Mouse (Mus musculus): ENCODE results near the gene Ryr3.

Gene Ryr3

DNA sequence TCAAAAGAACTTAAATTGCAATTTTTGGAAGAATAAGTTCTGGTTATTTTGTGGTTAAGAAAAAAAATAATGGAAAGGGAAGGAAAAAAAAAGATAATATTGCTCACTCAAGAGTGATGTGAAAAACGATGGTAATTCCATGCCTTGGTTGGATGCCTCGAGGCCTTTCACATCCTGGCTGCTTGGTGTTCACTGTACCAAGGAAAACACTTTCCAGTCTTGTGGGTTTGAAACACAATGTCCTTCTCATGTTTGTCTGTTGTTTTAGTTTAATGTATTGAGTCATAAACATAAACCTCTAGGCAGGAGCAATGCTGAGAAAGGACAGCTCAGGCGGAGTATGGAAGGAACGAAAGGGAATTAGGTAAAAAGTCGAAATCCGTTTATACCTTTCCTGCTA is 122.8 kb downstream of the Ryr3 start:
- no peak for DNase-seq

DNA sequence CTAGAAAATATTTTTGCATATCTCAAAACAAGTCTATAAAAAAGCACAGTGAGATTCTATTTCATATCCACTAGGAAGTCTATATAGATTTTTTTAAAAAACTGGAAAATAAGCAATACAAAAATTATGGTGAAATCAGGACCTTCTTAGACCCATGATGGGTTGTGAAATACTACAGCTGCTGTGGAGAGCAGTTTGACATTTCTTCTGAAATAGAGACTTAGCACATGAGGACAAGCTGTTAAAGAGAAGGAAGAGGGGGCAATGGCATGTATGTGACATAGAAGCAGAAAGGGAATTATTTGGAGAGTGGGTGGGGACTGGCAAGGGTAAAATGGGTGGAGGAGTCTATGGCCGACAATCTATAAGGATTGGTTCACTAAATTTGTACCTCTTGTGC is 124.1 kb downstream of the Ryr3 start:
- no peak for DNase-seq

DNA sequence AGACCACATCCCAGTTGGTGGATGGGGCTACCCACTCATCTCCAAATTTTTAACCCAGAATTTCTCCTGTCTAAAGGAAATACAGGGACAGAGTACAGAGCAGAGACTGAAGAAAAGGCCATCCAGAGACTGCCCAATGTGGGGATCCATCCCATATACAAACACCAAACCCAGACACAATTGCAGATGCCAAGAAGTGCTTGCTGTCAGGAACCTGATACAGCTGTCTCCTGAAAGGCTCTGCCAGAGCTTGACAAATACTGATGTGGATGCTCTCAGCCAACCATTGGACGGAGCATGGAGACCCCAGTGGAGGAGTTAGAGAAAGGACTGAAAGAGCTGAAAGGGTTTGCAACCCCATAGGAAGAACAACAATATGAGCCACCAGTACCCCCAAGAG is 125.6 kb downstream of the Ryr3 start:
- peak in 1 of 2 experiments; percentile 1 for DNase-seq

DNA sequence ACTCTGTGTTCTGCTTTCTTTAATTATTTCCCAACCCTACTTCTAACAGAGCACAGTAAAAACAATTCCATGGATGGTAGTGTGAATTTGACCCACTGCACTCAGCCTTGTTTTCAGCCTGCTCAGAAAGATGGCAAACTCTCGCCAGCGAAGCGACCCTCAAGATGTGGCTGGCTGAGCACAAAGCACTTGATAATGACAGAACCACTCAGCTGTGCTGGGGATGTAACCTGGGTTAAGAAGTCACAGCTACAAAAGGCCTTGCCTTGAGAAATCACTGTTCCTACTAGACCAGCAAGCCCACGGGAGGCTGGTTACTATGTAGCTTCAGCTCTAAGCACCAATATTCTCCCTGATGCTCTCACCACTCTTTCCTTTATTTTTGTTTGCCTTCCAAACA is 140.5 kb downstream of the Ryr3 start:
- no peak for DNase-seq

DNA sequence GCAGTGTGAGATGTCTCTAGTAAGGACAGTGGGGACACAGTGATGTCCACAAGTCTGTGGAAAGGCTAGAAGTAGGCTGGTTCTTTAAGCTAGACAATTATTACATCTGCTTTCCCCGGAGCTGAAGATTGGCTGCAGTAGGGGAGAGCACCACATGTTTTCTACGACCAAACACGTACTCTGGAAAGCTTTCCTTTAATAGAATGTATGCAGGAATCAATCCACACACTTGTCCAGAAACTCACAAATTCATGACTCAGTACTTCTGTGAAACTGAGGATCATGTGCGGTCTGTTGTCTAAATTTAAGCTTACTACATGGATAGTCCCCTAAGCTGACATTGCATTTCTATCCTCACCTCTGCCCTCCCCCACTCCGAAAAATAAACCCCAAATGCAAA is 157.5 kb downstream of the Ryr3 start:
- no peak for DNase-seq

DNA sequence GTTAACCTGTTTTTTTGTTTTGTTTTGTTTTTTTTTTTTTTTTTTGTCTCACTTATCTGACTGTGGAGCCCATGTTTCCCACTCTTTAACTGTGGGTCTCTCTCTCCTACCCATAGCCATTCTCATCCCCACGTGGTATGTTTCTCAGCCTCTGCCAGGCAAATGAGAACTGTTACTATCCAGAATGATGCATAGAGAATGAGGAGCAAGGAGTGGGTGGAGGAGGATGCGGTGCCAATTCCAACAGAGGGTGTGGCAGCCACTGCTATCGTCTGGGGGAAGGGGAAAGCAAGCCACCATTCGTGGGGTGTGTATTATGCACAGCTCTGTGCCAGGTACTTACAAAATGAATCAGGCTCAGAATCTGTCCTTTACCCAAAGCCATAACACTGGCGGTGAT is 158.0 kb downstream of the Ryr3 start:
- no peak for DNase-seq

DNA sequence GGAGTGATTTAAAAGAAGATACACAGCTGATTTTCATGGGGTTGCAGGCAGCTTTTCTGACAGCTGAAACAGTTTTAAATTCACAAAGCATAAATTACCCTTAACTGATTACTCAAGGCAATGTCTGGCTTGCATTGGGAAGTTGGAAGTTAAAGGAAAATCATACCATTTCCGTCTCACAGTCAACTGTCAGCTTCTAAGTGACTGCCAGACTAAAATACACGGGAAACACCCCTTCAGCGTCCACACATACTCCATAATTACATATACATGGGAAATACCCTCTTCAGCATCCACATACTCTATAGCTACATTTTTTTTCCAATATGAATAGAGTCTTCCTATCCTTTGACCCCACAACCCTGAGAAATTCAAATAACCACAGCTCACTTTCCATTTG is 158.8 kb downstream of the Ryr3 start:
- no peak for DNase-seq

DNA sequence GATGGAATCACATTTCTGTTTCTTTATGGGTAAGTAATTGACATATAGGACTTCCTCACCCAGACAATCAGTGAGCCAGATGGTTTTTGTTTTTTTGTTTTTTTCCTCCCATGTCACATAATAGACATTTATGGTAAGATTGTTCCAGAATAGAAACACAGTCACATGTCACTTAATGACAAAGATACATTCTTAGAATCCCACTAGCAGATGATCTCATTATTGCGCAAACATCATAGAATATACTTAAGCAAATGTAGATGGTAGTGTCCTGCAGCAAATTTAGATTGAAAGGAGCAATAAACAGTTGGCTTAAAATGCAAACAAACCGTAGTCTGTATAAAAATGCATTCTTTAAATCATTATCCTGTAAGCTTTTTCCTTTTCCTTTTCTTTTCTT is 161.3 kb downstream of the Ryr3 start:
- DNase-seq = no peak

DNA sequence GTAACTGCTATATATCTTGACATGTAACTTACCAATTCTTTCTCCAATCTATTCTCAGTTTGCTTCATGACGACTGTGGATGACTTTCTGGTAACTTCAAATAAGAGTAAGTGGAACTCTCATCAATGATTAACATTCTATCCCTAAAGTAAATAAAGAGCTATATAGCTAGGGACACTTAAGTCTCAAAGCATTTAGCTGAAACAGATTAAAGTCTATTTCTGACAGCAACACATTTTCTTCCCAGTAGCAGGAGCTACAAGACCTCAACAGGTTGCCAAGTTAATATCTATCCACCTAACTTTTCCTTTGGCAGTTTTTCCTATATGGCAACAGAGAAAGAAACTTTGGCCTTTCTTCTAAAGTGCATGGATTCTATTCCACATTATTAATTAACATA is 167.1 kb downstream of the Ryr3 start:
- no peak for DNase-seq

DNA sequence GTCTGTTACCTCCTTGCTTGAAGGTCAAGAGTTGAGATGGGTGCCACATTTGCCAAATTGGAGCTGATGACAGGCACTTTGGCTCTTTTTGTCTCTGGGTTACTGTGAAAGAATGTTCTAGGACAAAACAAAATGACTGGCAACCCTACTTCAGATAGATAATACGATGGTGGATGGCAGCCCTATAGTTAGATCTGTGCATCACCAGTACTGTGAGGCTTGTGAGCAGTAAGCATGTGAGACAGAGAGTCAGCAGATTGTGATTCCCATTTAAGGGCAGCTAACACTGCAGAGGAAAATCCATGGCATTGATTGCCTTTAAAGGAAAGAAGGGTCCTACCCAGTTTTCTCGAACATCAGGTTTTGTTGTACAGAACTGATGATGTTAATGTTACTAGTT is 180.3 kb downstream of the Ryr3 start:
- no peak for DNase-seq

DNA sequence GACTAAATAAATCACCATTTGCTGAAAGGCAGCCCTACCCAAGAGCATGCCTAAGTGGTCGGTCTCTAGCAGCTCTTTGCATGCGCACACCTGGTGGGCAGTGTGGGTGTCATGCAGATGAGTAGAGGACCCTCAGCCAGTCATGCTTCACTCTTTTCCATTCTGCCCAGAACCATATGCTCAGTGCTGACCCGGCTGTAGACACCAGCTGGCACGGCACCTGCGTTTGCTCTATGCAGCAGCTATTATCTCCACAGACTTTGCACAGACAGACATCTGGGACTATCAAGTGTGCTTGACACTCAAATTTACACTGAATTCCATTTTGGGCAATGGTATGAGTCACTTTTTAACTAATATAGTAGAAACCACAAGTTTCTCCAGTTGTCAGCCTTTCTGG is 186.2 kb downstream of the Ryr3 start:
- no peak for DNase-seq

DNA sequence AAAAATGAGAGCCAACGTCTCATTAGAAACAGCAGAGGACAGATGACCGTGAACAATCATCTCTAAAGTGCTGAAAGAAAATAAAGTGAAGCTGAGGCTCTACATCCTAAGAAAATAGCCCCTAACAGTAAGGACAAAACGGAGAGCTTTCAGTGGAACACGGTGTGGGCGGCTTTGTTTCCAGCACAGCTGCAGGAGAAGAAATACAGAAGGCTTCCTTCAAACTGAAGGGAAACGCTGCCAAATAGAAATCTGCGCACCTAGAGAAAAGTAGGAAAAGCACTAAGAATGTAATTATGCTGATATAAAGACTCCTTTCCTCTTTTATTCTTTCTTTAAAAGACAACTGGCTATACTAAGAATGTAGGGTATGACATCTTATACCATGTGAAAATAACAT is 197.0 kb downstream of the Ryr3 start:
- no peak for DNase-seq

DNA sequence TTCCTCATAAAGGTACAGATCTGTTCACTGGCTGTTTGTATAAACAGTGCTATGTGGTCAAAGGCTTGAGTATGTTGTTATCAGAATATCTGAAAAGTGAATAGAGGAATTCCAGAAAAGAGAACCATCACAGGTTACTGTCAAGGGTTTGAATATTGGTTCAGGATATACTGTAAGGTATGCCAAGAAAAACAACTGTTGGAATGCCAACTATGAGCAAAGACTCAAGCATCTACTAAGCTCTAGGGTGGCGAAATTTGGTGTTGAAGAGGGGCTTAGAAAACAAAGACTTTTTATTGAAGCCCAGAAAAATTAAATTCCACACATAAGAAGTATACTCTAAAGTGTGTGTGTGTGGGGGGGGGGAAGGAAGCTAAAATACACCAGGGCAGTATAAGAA is 198.6 kb downstream of the Ryr3 start:
- no peak for DNase-seq

DNA sequence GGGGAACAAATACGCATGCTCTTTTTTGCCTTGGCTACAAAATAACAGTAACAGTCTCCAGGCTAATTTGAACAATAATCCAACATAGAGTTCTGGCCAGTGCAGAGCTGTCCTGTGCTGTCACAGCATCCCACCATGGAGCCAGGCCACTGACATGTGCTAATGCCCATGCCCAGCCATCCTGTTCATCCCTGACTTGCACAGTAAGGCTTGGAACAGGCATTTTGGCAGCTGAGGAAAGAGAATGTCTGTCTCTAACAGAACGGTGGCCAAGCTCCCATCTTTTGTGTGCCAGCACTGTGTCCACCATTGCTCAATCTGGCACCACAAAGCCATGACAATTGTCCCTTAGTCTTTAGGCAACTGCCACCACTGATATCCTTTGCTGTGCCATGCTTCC is 200.7 kb downstream of the Ryr3 start:
- no peak for DNase-seq

DNA sequence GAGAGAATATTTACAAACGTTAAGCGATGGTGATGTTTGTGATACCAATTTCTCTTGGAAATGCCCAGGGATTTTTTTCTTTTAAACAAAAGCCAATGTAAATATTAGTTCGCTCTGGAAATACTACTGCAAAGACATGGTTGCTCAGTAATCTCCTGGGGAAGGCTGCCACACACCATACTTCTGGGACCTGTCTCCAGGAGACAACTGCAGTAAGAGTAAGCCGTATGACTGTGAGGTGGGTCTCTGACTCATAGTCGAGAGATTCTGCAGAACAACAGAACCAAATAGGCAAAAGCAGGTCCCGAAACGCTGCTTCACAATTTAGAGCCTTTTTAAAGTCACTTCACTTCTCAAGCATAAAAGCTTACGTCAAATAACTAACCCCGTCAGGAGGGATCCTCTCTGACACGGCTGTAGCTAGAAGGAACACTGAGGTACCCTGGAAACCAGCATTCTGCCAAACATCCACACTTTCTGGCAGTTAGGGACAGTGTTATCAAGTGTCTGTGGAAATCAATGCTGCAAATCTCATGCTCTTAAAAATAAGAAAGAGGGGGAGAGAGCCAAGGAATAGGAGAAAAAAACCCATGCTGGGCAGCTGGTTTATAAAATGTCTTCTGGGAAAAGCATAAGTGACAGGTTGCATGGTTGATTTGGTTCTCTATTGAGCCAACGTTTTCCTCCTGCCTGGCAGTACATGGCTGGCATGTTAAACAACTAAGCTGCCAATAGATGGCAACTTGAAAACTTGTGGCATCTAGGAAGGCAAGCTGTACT is 207.7 kb downstream of the Ryr3 start:
- no peak for DNase-seq

DNA sequence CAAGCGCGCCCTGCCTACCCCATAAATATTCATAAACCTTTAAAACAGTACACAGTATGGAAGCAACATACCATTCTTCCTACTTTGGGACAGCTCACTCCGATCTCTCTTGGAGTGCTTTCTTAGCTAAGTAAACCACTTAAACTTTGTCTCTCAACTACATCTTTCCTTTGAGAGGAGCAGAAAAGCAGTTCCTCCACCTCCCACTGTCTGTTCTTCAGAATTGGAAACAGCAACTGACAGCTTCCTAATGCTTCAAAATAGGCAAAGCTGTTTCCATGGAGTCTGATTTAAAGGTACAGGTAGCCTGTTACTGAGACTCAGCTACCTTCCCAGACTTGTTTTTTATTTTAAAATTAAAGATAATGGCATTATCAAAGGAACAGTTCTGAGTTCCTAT is 218.4 kb downstream of the Ryr3 start:
- no peak for DNase-seq

DNA sequence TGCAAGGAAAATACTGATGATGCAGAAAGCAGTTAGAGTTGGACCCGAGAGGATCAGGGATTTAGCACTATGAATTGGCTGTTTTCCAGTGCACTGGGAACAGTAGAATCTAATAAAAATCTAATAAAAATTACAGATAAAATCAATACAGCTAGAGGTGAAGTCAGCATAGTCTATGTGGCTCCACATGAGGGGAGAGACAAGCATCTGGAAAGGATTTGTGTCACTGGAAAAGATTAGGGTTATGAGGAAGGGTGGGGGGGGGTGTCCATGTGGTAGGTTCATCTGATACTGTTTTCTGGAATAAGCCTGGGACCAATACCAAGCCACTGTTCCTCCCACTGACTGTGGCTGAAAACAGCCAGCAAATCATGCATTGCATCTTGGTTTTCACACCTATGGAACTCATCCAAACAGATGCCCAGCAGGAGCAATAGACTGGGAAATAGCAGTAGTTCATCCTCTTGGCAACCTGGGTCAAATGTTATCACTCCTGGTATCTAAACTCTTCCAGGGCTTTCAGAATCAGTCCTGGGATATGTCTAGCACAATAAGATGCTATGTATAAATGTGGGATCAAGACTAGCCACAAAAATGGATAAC is 233.9 kb downstream of the Ryr3 start:
- no peak for DNase-seq

DNA sequence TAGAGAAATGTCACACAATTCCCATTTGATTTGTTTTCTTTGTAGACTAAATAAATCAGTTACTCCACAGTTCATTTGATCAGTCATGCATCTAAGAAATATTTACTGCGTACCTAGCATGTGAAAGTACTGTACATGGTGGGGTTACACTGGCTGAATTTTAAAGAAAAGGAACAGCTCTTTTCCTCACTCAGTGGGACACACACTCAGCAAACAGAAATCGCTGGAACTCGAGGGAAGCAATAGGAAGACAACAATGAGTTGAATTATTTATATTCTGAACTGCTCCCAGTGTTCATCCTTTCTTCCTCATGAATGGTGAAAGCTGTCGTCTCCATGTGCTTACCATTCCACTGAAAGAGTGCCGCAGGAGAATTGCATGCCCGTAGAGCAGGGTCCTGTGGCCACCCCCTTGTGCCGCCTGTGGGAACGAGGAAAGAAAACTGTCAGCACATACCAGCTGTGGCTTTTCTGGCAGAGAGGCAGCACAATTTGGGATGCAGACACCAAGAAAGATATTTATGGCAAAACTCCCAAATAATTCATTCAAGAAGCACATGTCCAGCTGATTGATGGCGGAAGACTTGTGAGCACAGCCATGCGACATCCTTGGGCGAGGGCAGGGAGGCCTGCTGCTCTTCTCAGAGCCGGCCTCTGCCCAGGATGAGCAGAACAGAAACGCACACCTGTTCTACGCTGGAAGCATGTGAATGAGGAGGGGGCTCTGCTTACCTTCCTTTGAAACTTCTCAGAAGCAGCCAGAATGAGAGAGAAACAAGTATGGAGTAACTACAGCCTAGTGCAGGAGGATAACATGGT is 249.9 kb downstream of the Ryr3 start:
- no peak for DNase-seq

DNA sequence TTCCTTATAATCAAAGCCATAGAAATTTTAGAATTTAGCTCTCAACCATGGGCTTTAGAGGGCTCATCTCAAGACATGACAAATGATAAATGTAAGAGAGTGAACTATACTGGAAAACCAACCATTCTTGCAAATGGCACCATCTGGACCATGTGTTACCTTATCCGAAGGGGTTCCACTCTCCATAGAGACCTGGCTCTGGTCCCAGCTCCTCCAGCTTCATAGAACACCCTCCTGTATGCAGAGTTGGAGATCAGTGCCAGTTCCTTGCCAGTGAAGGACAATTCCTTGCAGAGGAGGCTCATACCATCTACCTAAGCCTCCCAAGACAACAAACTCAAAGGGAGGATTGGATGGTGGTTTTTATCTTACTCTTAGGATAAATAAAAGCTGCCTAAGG is 268.0 kb downstream of the Ryr3 start:
- no peak for DNase-seq

DNA sequence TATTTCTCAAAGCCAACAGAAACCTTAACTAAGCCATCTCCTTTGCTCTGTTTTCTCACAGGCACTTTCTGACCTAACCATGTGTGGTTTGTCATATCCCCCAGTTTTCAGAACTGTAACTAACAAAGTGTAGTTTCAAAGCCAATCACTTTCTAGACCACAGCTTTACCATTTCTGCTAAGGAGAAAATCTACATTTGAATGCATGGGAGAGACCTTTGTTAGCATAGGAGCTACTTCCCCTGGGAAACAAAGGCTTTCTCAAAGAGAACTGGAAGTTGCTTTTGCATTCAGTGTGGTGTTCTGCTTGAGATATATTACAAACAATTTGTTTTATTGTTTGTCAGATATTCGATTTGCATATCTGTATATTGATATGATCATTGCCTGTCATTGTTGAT is 285.1 kb downstream of the Ryr3 start:
- DNase-seq = no peak

DNA sequence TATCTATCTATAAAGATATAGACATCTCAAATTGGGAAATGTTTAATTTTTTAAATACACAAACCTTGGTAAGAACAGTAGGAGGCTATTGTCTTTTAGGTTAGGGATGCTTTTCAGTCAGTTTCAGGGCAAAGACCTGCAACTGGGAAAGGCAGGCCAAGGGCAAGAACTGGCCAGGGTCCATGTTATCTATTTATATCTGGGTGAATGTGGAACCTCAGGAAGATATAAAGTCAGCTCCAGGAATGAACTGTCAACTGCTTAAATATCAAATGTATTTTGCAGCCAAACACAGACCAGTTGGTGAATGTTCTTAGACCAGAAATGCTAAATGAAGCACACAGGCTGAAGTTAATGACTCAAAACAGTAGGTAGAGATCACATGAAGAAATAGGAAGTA is 303.1 kb downstream of the Ryr3 start:
- DNase-seq = no peak

DNA sequence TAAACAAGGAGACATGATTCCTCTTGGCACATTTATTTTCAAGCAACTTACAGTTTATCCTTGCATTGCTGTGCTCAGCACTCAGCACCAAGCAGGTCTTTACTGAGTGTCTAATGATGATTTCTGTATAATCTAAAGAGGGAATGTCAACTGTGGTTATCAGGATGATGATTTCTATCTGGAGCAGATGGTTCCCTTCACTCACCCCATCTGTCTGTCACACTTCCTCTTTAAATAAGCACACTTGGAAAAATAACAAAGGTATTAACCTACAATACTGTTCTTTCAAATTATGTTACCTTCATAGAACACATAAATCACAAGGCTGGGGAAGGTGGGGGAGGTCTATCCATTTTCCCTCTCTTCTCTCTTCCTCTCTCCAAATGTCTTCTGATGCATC is 304.3 kb downstream of the Ryr3 start:
- DNase-seq = no peak

DNA sequence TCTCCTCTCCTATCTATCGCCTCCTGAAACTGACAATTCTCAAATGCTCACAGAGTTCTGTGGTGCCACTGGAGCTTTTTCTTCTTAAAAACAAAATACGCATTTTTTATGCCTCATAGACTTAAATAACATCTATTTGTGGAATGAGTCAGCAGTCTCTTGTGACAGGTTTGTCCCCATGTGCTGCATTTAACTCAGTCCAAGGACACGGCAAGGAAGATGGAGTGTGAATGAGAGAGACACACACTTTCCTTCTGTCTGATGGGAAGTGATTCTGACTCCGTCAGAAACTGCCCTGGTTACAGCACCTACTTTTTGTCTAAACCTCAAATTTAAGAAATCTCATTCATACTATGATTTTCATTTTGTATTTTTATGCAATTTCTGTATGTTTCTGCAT is 306.3 kb downstream of the Ryr3 start:
- DNase-seq = no peak

DNA sequence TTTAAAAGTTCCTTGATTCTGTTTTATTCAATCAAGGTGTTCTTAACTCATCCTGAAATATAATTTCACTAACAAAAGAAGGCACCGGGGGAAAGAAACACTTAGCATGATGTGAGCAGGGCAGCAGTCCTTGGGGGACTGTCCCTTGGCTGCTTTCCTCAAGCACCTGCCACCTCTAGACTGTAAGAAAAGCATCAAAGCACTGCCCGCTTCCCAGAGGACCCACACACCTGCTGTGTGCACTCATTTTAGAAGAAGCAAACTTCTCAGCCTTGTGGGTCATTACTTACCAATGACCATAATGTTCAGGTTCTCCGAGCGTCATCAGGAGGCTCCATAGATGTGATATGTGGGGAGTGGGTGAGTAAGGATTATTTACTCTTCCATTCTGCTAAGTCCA is 307.8 kb downstream of the Ryr3 start:
- DNase-seq = no peak
